Mouse (Mus musculus) cerebellum, adult 2 months (tissue): Measurements from ENCODE around the gene Nat8f3.
"Not testable (repeated sequence)": the region's sequence is repeated elsewhere in the genome, so short reads cannot be mapped to it uniquely, and the experiment has no call there.

Experiments
- CTCF ChIP-seq: fragments of 200-500 bp; IDR thresholded peaks from 2 replicates; pipeline ENCODE4 v1.5.1; 2011; ENCODE audit warnings: low read depth, mild to moderate bottlenecking, control low read depth, low read length, moderate library complexity, borderline replicate concordance; ENCODE audit not compliant: insufficient read depth
- POLR2A ChIP-seq: fragments of 200-500 bp; IDR thresholded peaks from 2 replicates; pipeline ENCODE4 v1.6.1; 2011; ENCODE audit warnings: low read length, control low read depth, borderline replicate concordance; ENCODE audit not compliant: insufficient read depth

- TF ChIP-seq POLR2A, CTCF: not testable (repeated sequence)
Measured at GRCm38 (mm10) chr6:85701943-85702342, 63.6 kb downstream of the Nat8f3 start.
